Mouse (Mus musculus): ENCODE measurements around the gene Cyp2d11. TPM values are rescaled to one million over a fixed set of nuclear protein-coding genes. Genes with fewer than 3 reads are reported as not detected.
"Not testable (repeated sequence)": the region's sequence is repeated elsewhere in the genome, so short reads cannot be mapped to it uniquely, and the experiment has no call there.

Cyp2d11 gene
- not detected in 2 replicates for total RNA-seq (2015)
- not detected in 2 replicates for total RNA-seq (2017)

GRCm38 (mm10) chr15:82393922-82394321, at the start of gene Cyp2d11:
TSS of gene Cyp2d11 (minus strand) at chr15:82394022.
- not testable (repeated sequence) for ATAC-seq (replicated peaks; ENCODE audit: poor library complexity)

- ATAC-seq (replicated peaks; ENCODE audit: poor library complexity): no peak
These were observed 44.3 kb upstream of the Cyp2d11 start for GRCm38 (mm10) chr15:82437975-82438617.

GRCm38 (mm10) chr15:82435606-82436005, 41.8 kb upstream of the Cyp2d11 start:
- ATAC-seq (replicated peaks; ENCODE audit: poor library complexity): no peak

- ATAC-seq (replicated peaks; ENCODE audit: poor library complexity): no peak
These were observed 41.2 kb upstream of the Cyp2d11 start for GRCm38 (mm10) chr15:82435011-82435410.

GRCm38 (mm10) chr15:82434541-82434940, 40.7 kb upstream of the Cyp2d11 start:
- no peak for ATAC-seq (replicated peaks; ENCODE audit: poor library complexity)

GRCm38 (mm10) chr15:82433621-82434020, 39.8 kb upstream of the Cyp2d11 start:
- ATAC-seq (replicated peaks; ENCODE audit: poor library complexity): no peak

- ATAC-seq (replicated peaks; ENCODE audit: poor library complexity): no peak
These were observed 39.3 kb upstream of the Cyp2d11 start, which contains the start of gene Cyp2d9 for GRCm38 (mm10) chr15:82433137-82433536. TSS of gene Cyp2d9 (plus strand) at chr15:82433437.

GRCm38 (mm10) chr15:82423471-82423870, 29.6 kb upstream of the Cyp2d11 start:
- ATAC-seq (replicated peaks; ENCODE audit: poor library complexity): no peak

GRCm38 (mm10) chr15:82422935-82423334, 29.1 kb upstream of the Cyp2d11 start:
- no peak for ATAC-seq (replicated peaks; ENCODE audit: poor library complexity)

GRCm38 (mm10) chr15:82418616-82419015, 24.8 kb upstream of the Cyp2d11 start:
- ATAC-seq (replicated peaks; ENCODE audit: poor library complexity): no peak

GRCm38 (mm10) chr15:82416797-82417789, 23.3 kb upstream of the Cyp2d11 start:
- peak; percentile 99 for ATAC-seq (replicated peaks; ENCODE audit: poor library complexity)

- no peak for ATAC-seq (replicated peaks; ENCODE audit: poor library complexity)
These were observed 13.7 kb upstream of the Cyp2d11 start for GRCm38 (mm10) chr15:82407536-82407935.

GRCm38 (mm10) chr15:82406981-82407380, 13.2 kb upstream of the Cyp2d11 start, which contains the start of gene Cyp2d10:
TSS of gene Cyp2d10 (minus strand) at chr15:82407195.
- no peak for ATAC-seq (replicated peaks; ENCODE audit: poor library complexity)

- no peak for ATAC-seq (replicated peaks; ENCODE audit: poor library complexity)
These were observed 10.3 kb upstream of the Cyp2d11 start for GRCm38 (mm10) chr15:82404163-82404562.

- ATAC-seq (replicated peaks; ENCODE audit: poor library complexity): no peak
These were observed 9.8 kb upstream of the Cyp2d11 start for GRCm38 (mm10) chr15:82403606-82404005.

GRCm38 (mm10) chr15:82402741-82403140, 8.9 kb upstream of the Cyp2d11 start:
- ATAC-seq (replicated peaks; ENCODE audit: poor library complexity): no peak

- ATAC-seq (replicated peaks; ENCODE audit: poor library complexity): no peak
These were observed 8.3 kb upstream of the Cyp2d11 start for GRCm38 (mm10) chr15:82402106-82402505.

- ATAC-seq (replicated peaks; ENCODE audit: poor library complexity): no peak
These were observed 7.7 kb upstream of the Cyp2d11 start for GRCm38 (mm10) chr15:82401516-82401915.

GRCm38 (mm10) chr15:82395955-82396354, 2.1 kb upstream of the Cyp2d11 start:
- not testable (repeated sequence) for ATAC-seq (replicated peaks; ENCODE audit: poor library complexity)

GRCm38 (mm10) chr15:82389916-82390315, 3.9 kb downstream of the Cyp2d11 start:
- ATAC-seq (replicated peaks; ENCODE audit: poor library complexity): not testable (repeated sequence)

- no peak for ATAC-seq (replicated peaks; ENCODE audit: poor library complexity)
These were observed 8.1 kb downstream of the Cyp2d11 start for GRCm38 (mm10) chr15:82385729-82386128.

GRCm38 (mm10) chr15:82382441-82382840, 11.4 kb downstream of the Cyp2d11 start:
- ATAC-seq (replicated peaks; ENCODE audit: poor library complexity): no peak
